Mouse (Mus musculus): ENCODE data around the gene Uhrf2.

Uhrf2 gene

GRCm38 (mm10) chr19:30118344-30119312, 88.3 kb downstream of the Uhrf2 start:
- in situ Hi-C loops (cut with MboI; ENCODE audit: unreplicated experiment in 2 of 2), result no loop called here

- in situ Hi-C loops (cut with MboI; ENCODE audit: unreplicated experiment in 2 of 2), result loop anchor here (5.0 to 10.0 kb wide), 4 partner anchors 77 to 303 kb away; no protein-coding TSS in a partner anchor
Observed at GRCm38 (mm10) chr19:30124999-30125669, 94.8 kb downstream of the Uhrf2 start.

GRCm38 (mm10) chr19:30125670-30126059, 95.4 kb downstream of the Uhrf2 start:
- in situ Hi-C loops (cut with MboI; ENCODE audit: unreplicated experiment in 2 of 2), result loop anchor here (5.0 to 10.0 kb wide), 4 partner anchors 77 to 303 kb away; no protein-coding TSS in a partner anchor

GRCm38 (mm10) chr19:30128177-30128576, 97.9 kb downstream of the Uhrf2 start:
- in situ Hi-C loops (cut with MboI; ENCODE audit: unreplicated experiment in 2 of 2), result loop anchor here (5.0 to 10.0 kb wide), 4 partner anchors 74 to 306 kb away; no protein-coding TSS in a partner anchor

- in situ Hi-C loops (cut with MboI; ENCODE audit: unreplicated experiment in 2 of 2), result loop anchor here (10.0 kb wide), 2 partner anchors 452 to 462 kb away; no protein-coding TSS in a partner anchor
Observed at GRCm38 (mm10) chr19:30136308-30136707, 106.0 kb downstream of the Uhrf2 start.
